Mouse (Mus musculus) limb, embryonic 10.5 days (tissue): ENCODE results near the gene Nipbl. TPM values are rescaled to one million over a fixed set of nuclear protein-coding genes. Genes with fewer than 3 reads are reported as not detected.
"Not testable (repeated sequence)": the region's sequence is repeated elsewhere in the genome, so short reads cannot be mapped to it uniquely, and the experiment has no call there.

Source experiments
- DNase-seq: peaks from one replicate; pipeline ENCODE4 v3.0.0-alpha.2; 2017; ENCODE audit warnings: low spot score
- H3K27ac ChIP-seq: fragments of 300-500 bp; sonication (generic); 2 replicates; pipeline ENCODE4 v1.5.1; 2016; ENCODE audit warnings: mild to moderate bottlenecking
- H3K27me3 ChIP-seq: fragments of 300-500 bp; sonication (generic); 2 replicates; pipeline ENCODE4 v1.6.1; 2016; ENCODE audit warnings: low read depth, mild to moderate bottlenecking; ENCODE audit not compliant: poor library complexity, severe bottlenecking
- H3K36me3 ChIP-seq: fragments of 300-500 bp; sonication (generic); 2 replicates; pipeline ENCODE4 v1.6.1; 2016; ENCODE audit warnings: mild to moderate bottlenecking, moderate library complexity
- H3K4me1 ChIP-seq: fragments of 300-500 bp; sonication (generic); 2 replicates; pipeline ENCODE4 v1.6.1; 2016
- H3K4me3 ChIP-seq: fragments of 300-500 bp; sonication (generic); 2 replicates; pipeline ENCODE4 v1.5.1; 2016; ENCODE audit warnings: mild to moderate bottlenecking, moderate library complexity
- H3K9me3 ChIP-seq: fragments of 300-500 bp; sonication (generic); replicated peaks from 2 replicates; pipeline ENCODE4 v1.6.1; 2016; ENCODE audit warnings: mild to moderate bottlenecking
- WGBS: fragments of 180-500 bp; shearing (Covaris S2); methylation state at CpG from one replicate; pipeline ENCODE4 v1.1.7; 2016; 5-methylcytosine and 5-hydroxymethylcytosine counted together
- polyA plus RNA-seq: library from polyadenylated mRNA; unstranded; fragments of >200 nt; fragmentation: Nextera tagmentation; extraction: Ambion mirVana; gene quantifications from 2 replicates; pipeline ENCODE4 v1.2.1, GENCODE M21; 2016

The Nipbl gene
- polyA plus RNA-seq, 1 experiment from 2014 or later, result 19.7 TPM

DNA sequence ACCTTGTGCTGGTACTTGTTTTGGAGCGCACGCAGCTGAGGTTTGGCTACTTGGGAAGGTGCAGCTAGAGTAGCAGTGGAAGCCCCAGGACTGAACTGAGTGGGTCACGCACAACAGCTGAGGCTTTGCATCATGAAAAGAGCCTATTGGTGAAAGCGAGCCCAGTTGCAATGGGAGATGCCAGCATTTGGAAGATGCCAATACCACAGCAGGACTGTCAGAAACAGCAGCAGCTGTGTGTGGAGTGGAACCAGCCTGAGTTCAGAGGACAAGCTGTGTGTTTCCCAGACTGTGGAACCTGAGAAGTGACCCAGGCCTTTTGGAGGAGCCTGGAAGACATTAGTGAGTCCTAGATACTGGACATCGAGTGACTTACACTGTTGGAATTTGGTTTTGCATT lies 122.8 kb downstream of the Nipbl start:
- Histone ChIP-seq H3K4me3 (no peak overlapping the region), H3K36me3 (peaks cover 84% of the 10 kb centered on the region)
- WGBS, result 94% methylated on average over 5 of the region's 5 CpGs

DNA sequence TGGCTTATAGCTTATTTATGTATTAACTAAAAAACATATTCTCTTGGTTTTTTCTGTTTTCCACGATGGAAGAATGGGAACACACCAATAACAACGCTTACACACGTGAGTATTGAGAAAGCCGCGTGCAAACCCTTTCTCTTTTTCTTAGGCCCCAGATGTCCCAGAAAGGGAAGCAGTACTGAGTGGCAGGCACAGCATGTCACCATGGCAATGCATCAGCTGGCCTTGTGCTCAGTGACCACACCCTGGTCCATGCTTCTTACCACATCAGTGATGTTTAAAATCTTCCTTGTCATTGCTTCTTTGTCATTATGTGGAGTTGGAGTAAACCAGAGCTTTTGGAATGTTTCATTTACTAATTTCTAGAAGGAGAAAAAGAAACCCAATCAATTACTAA lies 125.1 kb downstream of the Nipbl start:
- no peak for DNase-seq
- WGBS, result 97% methylated on average over 5 of the region's 5 CpGs
- H3K9me3 ChIP-seq, result no peaks in the 10 kb centered on the region
- H3K4me1 ChIP-seq, result no peaks in the 10 kb centered on the region
- peaks cover 79% of the 10 kb centered on the region for H3K36me3 ChIP-seq
- no peak overlapping the region for H3K4me3 ChIP-seq
- H3K27me3 ChIP-seq, result no peaks in the 10 kb centered on the region
- H3K27ac ChIP-seq, result no peak overlapping the region

More for the DNA sequence above, 122.8 kb downstream of the Nipbl start:
- no peak for DNase-seq
- no peak overlapping the region for H3K27ac ChIP-seq
- no peaks in the 10 kb centered on the region for H3K27me3 ChIP-seq
- H3K4me1 ChIP-seq, result no peaks in the 10 kb centered on the region
- no peaks in the 10 kb centered on the region for H3K9me3 ChIP-seq

DNA sequence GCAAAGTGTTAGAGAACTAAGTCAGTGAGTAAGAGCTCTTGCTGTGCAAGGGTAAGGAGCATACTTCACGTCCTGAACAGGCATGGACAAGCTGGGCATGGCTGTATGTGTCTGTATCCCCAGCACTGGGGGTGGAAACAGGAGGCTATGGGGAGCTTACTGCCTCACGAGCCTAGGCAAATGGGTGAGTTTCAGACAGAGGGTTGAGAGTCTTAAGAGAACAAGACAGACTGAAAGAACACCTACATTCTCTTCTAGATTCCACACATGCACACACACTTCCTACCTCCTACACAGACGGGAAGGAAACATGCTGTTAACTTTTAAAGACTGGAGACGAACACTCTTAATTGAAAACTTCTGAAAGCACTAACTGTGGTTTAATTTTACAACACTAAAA lies 126.9 kb downstream of the Nipbl start:
- Histone ChIP-seq H3K4me1 (no peaks in the 10 kb centered on the region), H3K9me3 (no peaks in the 10 kb centered on the region), H3K4me3 (no peak overlapping the region), H3K27ac (no peak overlapping the region), H3K27me3 (no peaks in the 10 kb centered on the region), H3K36me3 (peaks cover 75% of the 10 kb centered on the region)
- no peak for DNase-seq
- WGBS, result 77% methylated on average over 4 of the region's 4 CpGs

DNA sequence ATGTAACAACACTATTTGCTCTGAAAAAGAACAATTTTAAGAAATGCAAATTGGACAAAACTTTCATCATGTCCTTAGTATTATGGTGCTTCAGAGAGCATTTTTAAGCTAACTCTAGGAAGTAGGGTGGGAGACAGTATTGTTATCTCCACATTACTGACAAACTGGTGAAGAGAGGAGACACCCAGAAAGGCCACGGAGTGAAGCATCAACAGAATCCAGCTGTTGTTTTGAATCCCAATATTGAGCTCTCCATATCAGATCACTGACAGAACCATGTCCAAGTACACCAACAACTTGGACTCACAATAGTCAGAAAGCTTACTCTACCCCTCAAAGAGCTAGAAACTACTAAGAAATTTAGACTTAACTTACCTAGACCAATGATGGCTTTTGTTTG lies 138.8 kb downstream of the Nipbl start:
- H3K36me3 ChIP-seq, result peaks cover 98% of the 10 kb centered on the region
- DNase-seq, result no peak
- no peaks in the 10 kb centered on the region for H3K27me3 ChIP-seq
- no peaks in the 10 kb centered on the region for H3K9me3 ChIP-seq
- no peaks in the 10 kb centered on the region for H3K4me1 ChIP-seq
- no peak overlapping the region for H3K4me3 ChIP-seq
- H3K27ac ChIP-seq, result no peak overlapping the region
- WGBS, result 89% methylated on average over 1 of the region's 1 CpGs

DNA sequence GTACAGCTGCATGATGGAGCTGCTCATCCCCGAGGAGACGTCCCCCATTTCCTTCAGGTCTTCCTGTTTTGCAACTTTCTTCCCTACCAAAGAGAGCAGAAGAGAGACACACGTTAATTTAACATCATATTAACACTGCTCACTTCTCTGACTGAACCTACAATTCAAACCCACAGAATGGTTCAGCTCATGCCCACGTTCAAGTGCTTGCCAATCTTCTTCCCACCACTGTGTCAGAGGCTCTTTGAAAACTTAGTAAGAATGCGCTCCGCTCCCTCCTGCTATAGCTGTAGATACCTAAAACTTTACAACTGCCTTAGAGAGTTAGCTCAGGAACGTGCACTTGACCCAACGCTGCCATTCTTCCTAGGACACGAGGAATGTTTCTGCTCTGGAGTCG lies 141.3 kb downstream of the Nipbl start:
- Histone ChIP-seq H3K4me3 (no peak overlapping the region), H3K36me3 (peaks cover 99% of the 10 kb centered on the region), H3K27ac (no peak overlapping the region), H3K4me1 (no peaks in the 10 kb centered on the region), H3K27me3 (no peaks in the 10 kb centered on the region), H3K9me3 (no peaks in the 10 kb centered on the region)
- no peak for DNase-seq
- 93% methylated on average over 10 of the region's 10 CpGs for WGBS

DNA sequence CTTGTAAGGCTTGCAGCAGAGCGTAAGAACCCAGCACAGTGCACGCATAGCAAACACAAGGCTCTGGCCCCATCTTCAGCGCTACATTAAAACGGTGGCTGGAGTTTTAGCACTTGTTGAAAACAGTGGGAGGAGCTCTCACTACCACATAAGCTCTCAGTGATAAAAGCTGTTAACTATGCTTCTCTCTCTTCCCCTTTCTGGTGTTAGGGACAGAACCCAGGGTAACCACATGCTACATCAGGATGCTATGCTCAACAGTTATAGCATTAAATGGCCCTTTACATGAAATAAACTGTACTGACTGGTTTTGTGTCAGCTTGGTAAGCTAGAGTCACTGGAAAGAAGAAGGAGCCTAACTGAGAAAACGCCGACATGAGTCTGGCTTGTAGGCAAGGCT lies 150.1 kb downstream of the Nipbl start:
- Histone ChIP-seq H3K9me3 (no peaks in the 10 kb centered on the region), H3K4me1 (no peaks in the 10 kb centered on the region), H3K36me3 (peaks cover 97% of the 10 kb centered on the region), H3K4me3 (no peak overlapping the region), H3K27ac (no peak overlapping the region), H3K27me3 (no peaks in the 10 kb centered on the region)
- 96% methylated on average over 6 of the region's 6 CpGs for WGBS
- no peak for DNase-seq

DNA sequence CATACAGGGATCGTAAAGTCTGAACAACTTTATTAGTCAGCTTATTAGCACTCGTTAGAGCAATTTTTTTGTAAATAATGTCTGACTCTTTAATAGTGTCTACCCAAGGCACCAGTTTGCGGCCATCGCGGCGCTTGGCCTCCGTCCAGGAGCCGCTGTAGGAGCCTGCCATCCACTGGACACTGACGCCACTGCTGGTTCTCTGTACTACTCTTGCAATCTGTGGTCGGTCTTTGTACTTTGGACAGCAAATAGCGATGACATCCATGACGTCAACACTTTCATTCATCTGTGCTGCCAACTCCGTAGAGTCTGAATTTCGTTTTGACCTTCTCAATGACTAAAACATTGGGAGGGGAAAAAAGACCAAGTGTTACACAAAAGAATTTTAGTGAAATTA lies 153.0 kb downstream of the Nipbl start:
- no peaks in the 10 kb centered on the region for H3K4me1 ChIP-seq
- H3K36me3 ChIP-seq, result peaks cover 69% of the 10 kb centered on the region
- no peak overlapping the region for H3K27ac ChIP-seq
- H3K4me3 ChIP-seq, result no peak overlapping the region
- H3K9me3 ChIP-seq, result no peaks in the 10 kb centered on the region
- WGBS, result 92% methylated on average over 14 of the region's 14 CpGs
- DNase-seq, result peak; percentile 37
- H3K27me3 ChIP-seq, result no peaks in the 10 kb centered on the region

DNA sequence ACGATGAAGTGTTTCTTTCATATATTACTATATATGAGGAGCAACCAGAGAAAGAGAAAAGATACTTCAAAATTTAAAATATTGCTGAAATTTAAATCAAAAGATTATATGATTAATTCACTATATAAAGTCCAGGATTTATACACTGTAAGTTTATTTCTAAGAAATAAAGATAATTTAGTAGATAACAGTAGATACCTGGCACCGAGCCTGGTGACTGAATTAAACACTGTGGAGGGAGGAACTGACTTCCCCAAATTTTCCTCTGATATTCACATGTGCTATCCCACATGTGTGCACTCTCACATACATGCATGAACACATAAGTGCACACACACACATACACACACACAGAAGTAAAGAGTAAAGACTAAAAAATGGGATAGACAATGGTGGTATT lies 162.1 kb downstream of the Nipbl start:
- H3K4me3 ChIP-seq, result no peak overlapping the region
- peaks cover 5% of the 10 kb centered on the region; the same call in 1 of the 2 replicates for H3K4me1 ChIP-seq
- H3K27me3 ChIP-seq, result no peaks in the 10 kb centered on the region
- H3K36me3 ChIP-seq, result no peaks in the 10 kb centered on the region
- WGBS, result 96% methylated on average over 2 of the region's 2 CpGs
- H3K9me3 ChIP-seq, result no peaks in the 10 kb centered on the region
- H3K27ac ChIP-seq, result no peak overlapping the region
- DNase-seq, result no peak

DNA sequence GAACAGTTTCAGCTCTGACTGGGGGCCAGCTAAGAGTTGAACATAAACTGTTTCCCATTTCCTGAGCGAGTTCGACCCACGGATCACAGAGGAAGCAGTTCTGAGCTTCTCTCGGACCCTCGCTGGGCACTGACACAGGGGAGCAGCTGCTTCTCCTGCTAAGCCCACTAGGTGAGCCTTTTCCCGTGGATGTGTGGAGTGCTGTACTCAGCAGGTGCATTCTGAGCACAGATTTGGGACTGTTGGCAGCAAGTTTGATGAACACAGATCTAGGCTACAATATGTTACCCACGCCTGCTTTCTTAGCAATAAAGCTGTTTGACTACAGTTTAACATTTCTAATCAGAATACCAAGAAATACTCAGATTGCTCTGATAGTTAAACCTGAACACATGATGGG lies 162.6 kb downstream of the Nipbl start:
- 87% methylated on average over 7 of the region's 7 CpGs for WGBS
- Histone ChIP-seq H3K4me1 (peaks cover 5% of the 10 kb centered on the region; the same call in 1 of the 2 replicates), H3K4me3 (no peak overlapping the region), H3K27ac (no peak overlapping the region), H3K9me3 (no peaks in the 10 kb centered on the region), H3K27me3 (no peaks in the 10 kb centered on the region), H3K36me3 (no peaks in the 10 kb centered on the region)
- no peak for DNase-seq

DNA sequence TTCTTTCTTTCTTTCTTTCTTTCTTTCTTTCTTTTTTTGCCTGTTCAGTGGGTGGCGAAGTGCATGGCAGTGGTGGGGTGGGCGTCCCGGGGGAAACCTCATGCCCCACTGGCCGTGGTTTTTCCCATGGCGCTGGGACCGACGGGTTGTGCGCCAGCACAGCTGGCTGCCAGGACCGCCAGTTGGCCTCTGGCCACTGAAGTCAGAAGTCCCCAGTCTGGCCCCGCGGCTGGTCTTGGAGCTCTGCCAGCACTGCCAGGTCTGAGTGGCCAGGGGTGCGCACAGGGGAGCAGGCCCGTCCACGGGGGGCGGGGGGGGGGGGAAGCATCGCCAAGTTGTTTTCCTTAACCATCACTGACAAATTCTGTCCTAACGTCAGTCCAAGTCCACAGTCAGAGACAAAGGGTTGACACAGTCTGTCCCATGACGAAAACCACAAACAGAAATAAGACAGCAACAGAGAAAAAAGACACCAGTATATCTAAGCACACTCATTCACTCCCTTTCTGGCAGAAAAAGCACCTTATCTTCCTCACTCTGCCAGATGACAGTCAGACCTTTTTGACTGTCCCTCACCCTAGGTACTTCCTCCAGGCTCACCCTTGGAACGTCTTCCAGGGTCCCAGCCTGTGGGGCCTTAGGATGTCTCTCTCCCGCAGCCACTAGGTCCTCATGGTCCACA lies 164.2 kb downstream of the Nipbl start:
- Histone ChIP-seq H3K4me1 (peaks cover 5% of the 10 kb centered on the region; the same call in 1 of the 2 replicates), H3K27ac (0 out of 2 replicates have a peak overlapping the region, but pooled peaks have one; percentile 48), H3K4me3 (peak overlapping the region; percentile 42), H3K27me3 (no peaks in the 10 kb centered on the region), H3K9me3 (no peaks in the 10 kb centered on the region), H3K36me3 (no peaks in the 10 kb centered on the region)
- 84% methylated on average over 20 of the region's 20 CpGs for WGBS
- peak; percentile 32 for DNase-seq

DNA sequence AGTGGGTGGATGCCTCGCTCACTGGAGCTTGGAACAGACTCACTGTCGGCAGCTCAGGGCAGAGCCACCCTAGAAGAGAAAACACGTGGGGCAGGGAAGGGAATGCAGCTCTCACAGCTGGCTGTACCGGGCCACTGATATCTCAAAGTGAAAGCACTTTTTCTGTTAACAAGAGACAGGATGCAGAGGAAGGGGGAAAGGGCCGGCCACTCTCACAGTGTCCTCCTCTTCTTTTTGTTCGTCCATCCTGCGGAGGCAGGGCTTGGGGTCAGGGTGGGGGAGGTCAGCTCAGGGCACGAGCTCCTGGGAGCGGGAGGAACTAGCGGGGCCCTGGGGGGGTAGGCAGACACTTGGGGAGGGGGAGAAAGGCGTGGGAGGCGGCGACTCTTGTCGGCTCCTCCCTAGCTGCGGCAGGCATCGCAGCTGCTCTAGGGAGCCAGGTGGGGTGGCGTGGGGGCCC lies 164.9 kb downstream of the Nipbl start:
- peak; percentile 36 for DNase-seq
- peak overlapping the region; percentile 42 for H3K4me3 ChIP-seq
- H3K9me3 ChIP-seq, result no peaks in the 10 kb centered on the region
- peak overlapping the region; percentile 50; the same call in 1 of the 2 replicates for H3K27ac ChIP-seq
- 0 out of 2 replicates have a peak, but pooled peaks cover 3% of the 10 kb centered on the region for H3K36me3 ChIP-seq
- 49% methylated on average over 17 of the region's 17 CpGs for WGBS
- H3K27me3 ChIP-seq, result no peaks in the 10 kb centered on the region
- peaks cover 5% of the 10 kb centered on the region; the same call in 1 of the 2 replicates for H3K4me1 ChIP-seq

DNA sequence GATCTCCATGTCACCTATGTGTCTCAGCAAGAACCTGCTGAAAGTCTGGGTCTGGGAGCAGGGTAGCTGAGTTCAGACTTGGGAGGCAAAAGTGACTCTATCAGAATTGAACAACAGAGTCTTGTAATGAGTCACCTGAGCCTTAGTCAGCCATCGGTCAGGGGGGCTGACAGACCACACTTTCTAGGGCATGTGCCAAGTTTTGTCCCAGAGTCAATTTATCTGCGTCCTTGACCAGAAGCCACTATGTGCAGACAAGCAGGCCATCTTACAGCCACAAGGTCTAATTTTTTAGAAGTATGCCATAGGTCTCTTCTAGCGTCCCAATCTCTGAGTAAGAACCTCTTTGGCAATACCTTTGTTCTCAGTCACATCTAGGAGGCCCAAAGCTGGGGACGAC lies 166.3 kb downstream of the Nipbl start:
- 92% methylated on average over 4 of the region's 4 CpGs for WGBS
- H3K36me3 ChIP-seq, result peaks cover 15% of the 10 kb centered on the region; the same call in 1 of the 2 replicates
- H3K9me3 ChIP-seq, H3K27me3 ChIP-seq, H3K4me1 ChIP-seq, H3K27ac ChIP-seq, DNase-seq, H3K4me3 ChIP-seq: not testable (repeated sequence)

DNA sequence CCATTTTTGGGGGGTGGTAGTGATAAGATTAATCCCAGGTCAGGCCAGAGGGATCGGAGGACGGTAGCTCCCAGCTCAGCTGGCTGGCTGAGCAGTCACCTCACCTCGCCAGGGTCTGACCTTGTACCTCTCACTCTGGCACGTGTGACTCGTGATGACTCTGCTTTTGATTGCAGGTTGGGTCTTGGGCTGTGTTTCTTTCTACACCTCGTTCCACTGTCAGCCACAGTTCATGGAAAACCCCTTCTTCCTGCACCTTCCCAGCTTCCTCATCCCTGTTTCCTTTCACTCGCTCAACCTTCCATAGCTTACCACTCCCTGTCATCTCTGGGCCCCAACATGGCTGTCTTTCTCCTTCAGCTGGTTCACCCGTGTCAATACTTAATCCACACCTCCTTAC lies 172.3 kb downstream of the Nipbl start:
- 88% methylated on average over 8 of the region's 8 CpGs for WGBS
- H3K4me3 ChIP-seq, result no peak overlapping the region
- no peaks in the 10 kb centered on the region for H3K4me1 ChIP-seq
- no peaks in the 10 kb centered on the region for H3K27me3 ChIP-seq
- H3K36me3 ChIP-seq, result peaks cover 74% of the 10 kb centered on the region
- H3K9me3 ChIP-seq, result no peaks in the 10 kb centered on the region
- H3K27ac ChIP-seq, result no peak overlapping the region
- no peak for DNase-seq

DNA sequence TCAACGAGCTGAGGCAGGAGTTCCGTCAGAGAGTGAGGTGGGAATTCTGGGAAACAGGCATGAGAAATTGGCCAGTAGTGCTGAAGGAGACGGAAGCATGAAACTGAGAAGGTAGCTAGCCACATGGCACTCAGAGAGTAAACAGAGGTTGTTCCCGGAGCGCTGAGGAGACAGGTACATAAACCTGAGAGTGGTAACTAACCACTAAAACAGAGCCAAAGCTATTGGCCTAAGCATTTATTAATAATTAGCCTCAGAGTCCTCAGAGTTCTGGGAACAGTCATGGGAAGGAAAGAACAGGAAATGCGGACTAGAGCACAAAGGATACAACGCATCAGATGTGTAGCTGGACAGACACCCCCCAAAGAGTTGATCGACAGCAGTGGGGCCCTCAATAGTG lies 176.0 kb downstream of the Nipbl start:
- no peak overlapping the region for H3K4me3 ChIP-seq
- no peak overlapping the region for H3K27ac ChIP-seq
- peaks cover 94% of the 10 kb centered on the region for H3K36me3 ChIP-seq
- no peak for DNase-seq
- no peaks in the 10 kb centered on the region for H3K4me1 ChIP-seq
- no peaks in the 10 kb centered on the region for H3K27me3 ChIP-seq
- no peaks in the 10 kb centered on the region for H3K9me3 ChIP-seq
- WGBS, result 93% methylated on average over 8 of the region's 8 CpGs
